Mouse (Mus musculus): ENCODE measurements at regions not wholly inside any gene's neighbourhood (a gene's known extent, or its start where the extent isn't known, plus 50 kb on each side); places are given as distances from the start of the nearest gene placed in this dataset.

DNA sequence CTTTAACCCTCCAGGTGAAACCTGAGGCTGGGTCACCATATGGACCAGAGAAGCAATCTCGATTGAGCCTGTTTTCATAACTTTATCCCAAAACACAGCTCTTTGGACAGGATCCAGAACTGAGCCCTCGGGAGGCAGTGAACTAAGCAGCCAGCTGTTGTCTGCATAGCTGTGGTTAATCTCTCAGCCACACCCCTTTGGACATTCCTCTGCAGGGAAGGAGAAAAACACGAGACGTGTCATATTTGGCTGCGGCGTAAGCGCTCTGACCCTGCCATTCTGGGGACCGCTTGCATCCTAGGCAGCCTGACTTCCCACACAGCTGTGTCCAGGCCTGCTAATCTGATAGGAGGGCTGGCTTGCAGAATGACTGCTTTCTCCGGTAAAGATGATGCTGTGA is 55.6 kb upstream of the Ubl3 start:
- TF ChIP-seq CTCF (conservative IDR thresholded peaks at IDR 0.05; ENCODE audit: low read length) (no peak), NANOG (IDR thresholded peaks at IDR 0.05; ENCODE audit: borderline replicate concordance, low read length) (no peak)

Data from E14TG2a.4 (cell line).